Mouse (Mus musculus): Measurements from ENCODE around the gene Ptprcap. TPM values are rescaled to one million over a fixed set of nuclear protein-coding genes. Genes with fewer than 3 reads are reported as not detected.
"Not testable (repeated sequence)": the region's sequence is repeated elsewhere in the genome, so short reads cannot be mapped to it uniquely, and the experiment has no call there.

The Ptprcap gene
- polyA plus RNA-seq, 1 experiment from 2014 or later, result 1.4 TPM

DNA sequence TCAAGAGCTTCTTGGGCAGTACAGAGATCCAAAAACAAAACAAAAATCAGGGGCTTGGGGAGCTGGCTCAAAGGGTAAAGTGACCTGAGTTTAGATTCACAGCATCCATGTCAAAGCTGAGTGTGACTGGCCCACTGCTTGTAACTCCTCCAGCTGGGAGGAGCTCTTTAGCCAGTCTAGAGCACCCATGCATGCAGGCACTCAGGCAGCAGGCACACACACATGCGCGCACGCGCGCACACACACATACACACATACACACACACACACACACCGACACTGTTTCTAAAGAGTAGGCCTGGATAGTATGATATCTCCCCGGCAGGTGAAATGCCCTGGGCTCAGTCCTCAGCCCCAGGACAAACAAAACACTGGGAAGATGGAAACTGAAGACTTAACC, 36.4 kb upstream of the Ptprcap start:
- Histone ChIP-seq H3K27me3 (no peaks in the 10 kb centered on the region), H3K4me3 (replicated peaks) (no peak overlapping the region), H3K4me1 (replicated peaks) (peaks cover 28% of the 10 kb centered on the region), H3K36me3 (peaks cover 69% of the 10 kb centered on the region), H3K9me3 (no peaks in the 10 kb centered on the region), H3K4me2 (no peak overlapping the region), H3K27ac (no peak overlapping the region), H3K9ac (replicated peaks) (no peak overlapping the region)
- 99% methylated on average over 7 of the region's 7 CpGs for WGBS
- ATAC-seq (ENCODE audit: insufficient number of reproducible peaks, insufficient read depth, low FRiP score, low TSS enrichment, low read depth), result no peak

DNA sequence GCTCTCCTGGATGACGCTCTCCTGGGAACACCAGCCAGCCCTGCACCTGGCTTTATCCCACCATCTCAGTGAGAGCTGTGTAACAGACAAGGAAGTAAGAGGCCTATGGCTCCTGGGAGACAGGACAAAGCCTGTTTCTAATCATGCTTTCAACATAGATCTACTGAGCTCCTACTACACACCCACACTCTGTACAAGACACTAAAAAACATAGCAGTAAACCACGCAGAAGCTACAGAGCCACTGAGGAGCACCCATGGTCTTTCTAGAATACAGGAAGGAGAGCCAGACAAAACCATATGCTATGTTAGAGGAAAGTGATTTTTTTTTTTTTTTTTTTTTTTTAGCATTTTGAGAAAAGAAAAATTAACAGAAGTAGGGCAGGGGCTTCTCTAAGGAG, 35.1 kb upstream of the Ptprcap start:
- Histone ChIP-seq H3K27ac (no peak overlapping the region), H3K9me3 (no peaks in the 10 kb centered on the region), H3K4me2 (no peak overlapping the region), H3K9ac (replicated peaks) (no peak overlapping the region), H3K4me3 (replicated peaks) (no peak overlapping the region), H3K27me3 (no peaks in the 10 kb centered on the region), H3K4me1 (replicated peaks) (peaks cover 23% of the 10 kb centered on the region), H3K36me3 (peaks cover 55% of the 10 kb centered on the region)
- no peak for ATAC-seq (ENCODE audit: insufficient number of reproducible peaks, insufficient read depth, low FRiP score, low TSS enrichment, low read depth)
- 93% methylated on average over 2 of the region's 2 CpGs for WGBS

DNA sequence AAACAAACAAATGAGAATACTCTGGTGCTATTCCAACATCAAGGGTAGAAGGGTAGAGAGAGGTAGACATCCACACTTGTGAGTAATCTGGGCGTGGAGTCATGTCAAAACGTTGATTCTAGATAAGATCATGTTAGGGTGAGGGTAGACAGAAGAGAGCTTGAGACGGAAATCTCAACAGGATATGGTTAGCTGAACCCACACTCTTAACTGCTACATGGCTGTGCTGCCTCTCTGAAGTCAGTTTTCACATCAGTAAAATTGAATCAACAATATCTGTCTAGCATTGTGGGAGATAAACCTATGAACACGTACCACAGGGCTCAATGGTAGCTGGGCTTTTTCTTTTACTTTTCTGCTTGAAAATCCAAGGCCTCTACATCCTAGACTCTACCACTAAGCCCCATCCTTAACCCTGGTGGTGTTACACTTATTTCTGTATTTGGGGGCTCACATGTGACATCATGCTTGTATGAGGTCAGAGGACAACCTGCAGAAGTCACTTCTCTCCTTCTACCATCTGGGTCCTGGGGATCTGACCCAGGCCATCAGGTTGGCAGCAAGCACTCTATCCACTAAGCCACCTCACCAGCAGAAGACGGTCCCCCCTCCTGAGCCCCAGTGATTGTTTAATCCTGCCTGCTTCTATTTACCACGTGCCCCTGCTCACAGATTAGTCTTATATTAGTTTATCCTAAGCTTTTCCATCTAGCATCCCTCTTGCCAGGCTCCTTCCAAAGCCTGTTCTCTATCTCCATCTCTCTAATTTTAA, 33.5 kb upstream of the Ptprcap start:
- Histone ChIP-seq H3K4me1 (replicated peaks) (peaks cover 16% of the 10 kb centered on the region), H3K36me3 (peaks cover 40% of the 10 kb centered on the region), H3K27me3 (no peaks in the 10 kb centered on the region), H3K4me3 (replicated peaks) (peak overlapping the region; percentile 47; the same call in 1 of the 2 replicates), H3K27ac (no peak overlapping the region), H3K4me2 (no peak overlapping the region), H3K9me3 (no peaks in the 10 kb centered on the region), H3K9ac (replicated peaks) (no peak overlapping the region)
- 90% methylated on average over 6 of the region's 6 CpGs for WGBS
- no peak for ATAC-seq (ENCODE audit: insufficient number of reproducible peaks, insufficient read depth, low FRiP score, low TSS enrichment, low read depth)

DNA sequence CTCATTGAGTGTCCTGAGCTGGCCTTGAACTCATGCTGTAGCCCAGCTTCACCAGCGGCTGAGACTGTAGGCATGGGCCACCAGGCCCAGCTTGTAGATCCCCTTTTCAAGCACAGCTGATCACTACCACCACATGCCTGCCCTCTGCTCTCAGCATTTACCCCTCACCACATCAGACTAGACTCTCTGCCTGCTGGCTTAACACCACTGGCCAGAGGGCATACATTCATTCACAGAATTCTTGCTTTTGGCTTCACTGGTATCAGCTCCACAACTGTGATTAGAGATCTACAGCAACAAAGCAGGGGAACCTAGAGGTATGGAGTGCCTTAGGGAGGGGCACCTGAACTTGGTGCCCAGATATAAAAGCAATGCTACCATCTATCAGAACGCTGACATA, 32.9 kb upstream of the Ptprcap start:
- Histone ChIP-seq H3K4me2 (peak overlapping the region; percentile 54), H3K27ac (no peak overlapping the region), H3K4me3 (replicated peaks) (peak overlapping the region; percentile 47), H3K27me3 (no peaks in the 10 kb centered on the region), H3K9me3 (no peaks in the 10 kb centered on the region), H3K4me1 (replicated peaks) (peaks cover 20% of the 10 kb centered on the region), H3K9ac (replicated peaks) (peak overlapping the region; percentile 62; the same call in 1 of the 2 replicates), H3K36me3 (peaks cover 34% of the 10 kb centered on the region)
- no peak for ATAC-seq (ENCODE audit: insufficient number of reproducible peaks, insufficient read depth, low FRiP score, low TSS enrichment, low read depth)
- 98% methylated on average over 2 of the region's 2 CpGs for WGBS

DNA sequence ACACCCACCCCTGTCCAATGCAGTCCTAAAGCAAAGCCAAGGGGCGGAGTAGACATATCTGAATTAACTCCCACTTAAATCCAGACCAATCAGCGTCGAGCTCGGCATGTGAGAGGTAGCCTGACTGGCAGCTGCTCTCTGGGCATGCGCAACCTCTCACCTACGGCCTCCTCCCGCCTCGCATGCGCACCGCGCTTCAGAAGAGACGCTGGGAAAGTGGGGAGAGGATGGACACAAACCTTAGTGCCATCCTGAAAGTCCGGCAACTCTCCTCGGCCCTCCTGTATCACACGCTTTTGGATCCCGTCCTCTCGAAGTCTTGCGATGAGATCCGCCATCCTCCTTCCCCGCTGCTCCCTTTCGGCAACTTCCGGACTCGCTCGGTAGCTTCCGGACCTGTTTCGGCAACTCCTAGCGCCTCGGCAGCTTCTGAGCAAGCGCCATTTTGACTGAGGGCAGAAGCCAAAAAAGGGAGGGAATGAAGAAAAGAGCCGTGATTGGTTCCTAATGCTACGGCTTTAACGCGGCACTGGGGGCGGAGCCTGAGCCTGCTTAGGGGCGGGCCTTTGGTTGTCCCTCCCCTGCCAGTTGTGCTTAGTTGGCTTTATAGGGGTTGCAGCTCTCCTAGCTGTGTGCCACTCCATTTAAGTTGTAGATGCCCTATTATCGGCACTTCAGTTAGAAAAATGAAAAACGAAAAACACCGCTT, 32.2 kb upstream of the Ptprcap start:
- Histone ChIP-seq H3K4me1 (replicated peaks) (peaks cover 20% of the 10 kb centered on the region), H3K9ac (replicated peaks) (peak overlapping the region; percentile 62; the same call in 1 of the 2 replicates), H3K9me3 (no peaks in the 10 kb centered on the region), H3K27me3 (no peaks in the 10 kb centered on the region), H3K4me2 (peak overlapping the region; percentile 54), H3K36me3 (peaks cover 26% of the 10 kb centered on the region), H3K4me3 (replicated peaks) (peak overlapping the region; percentile 47), H3K27ac (peak overlapping the region; percentile 82)
- 3% methylated on average over 38 of the region's 38 CpGs for WGBS
- ATAC-seq (ENCODE audit: insufficient number of reproducible peaks, insufficient read depth, low FRiP score, low TSS enrichment, low read depth), result peak; percentile 63

DNA sequence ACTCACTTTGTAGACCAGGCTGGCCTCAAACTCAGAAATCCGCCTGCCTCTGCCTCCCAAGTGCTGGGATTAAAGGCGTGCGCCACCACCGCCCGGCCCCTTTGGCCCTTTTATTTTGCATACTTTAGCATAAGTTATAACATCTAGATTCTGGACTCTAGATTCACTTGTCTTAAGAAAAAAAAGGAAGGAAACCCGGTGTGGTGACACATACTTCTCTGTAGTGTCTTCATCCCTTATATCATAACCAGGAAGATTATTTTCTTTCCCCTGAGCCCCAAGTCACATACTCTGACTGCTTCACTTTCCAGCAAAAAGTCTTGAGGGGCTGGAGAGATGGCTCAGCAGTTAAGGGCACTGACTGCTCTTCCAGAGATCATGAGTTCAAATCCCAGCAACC, 31.5 kb upstream of the Ptprcap start:
- not testable (repeated sequence) for H3K9ac ChIP-seq (replicated peaks); H3K4me3 ChIP-seq (replicated peaks); ATAC-seq (ENCODE audit: insufficient number of reproducible peaks, insufficient read depth, low FRiP score, low TSS enrichment, low read depth); H3K27ac ChIP-seq; H3K9me3 ChIP-seq; H3K27me3 ChIP-seq
- Histone ChIP-seq H3K4me1 (replicated peaks) (peaks cover 26% of the 10 kb centered on the region), H3K36me3 (peaks cover 20% of the 10 kb centered on the region), H3K4me2 (peak overlapping the region; percentile 0; the same call in 1 of the 2 replicates)
- WGBS, result 56% methylated on average over 6 of the region's 6 CpGs

DNA sequence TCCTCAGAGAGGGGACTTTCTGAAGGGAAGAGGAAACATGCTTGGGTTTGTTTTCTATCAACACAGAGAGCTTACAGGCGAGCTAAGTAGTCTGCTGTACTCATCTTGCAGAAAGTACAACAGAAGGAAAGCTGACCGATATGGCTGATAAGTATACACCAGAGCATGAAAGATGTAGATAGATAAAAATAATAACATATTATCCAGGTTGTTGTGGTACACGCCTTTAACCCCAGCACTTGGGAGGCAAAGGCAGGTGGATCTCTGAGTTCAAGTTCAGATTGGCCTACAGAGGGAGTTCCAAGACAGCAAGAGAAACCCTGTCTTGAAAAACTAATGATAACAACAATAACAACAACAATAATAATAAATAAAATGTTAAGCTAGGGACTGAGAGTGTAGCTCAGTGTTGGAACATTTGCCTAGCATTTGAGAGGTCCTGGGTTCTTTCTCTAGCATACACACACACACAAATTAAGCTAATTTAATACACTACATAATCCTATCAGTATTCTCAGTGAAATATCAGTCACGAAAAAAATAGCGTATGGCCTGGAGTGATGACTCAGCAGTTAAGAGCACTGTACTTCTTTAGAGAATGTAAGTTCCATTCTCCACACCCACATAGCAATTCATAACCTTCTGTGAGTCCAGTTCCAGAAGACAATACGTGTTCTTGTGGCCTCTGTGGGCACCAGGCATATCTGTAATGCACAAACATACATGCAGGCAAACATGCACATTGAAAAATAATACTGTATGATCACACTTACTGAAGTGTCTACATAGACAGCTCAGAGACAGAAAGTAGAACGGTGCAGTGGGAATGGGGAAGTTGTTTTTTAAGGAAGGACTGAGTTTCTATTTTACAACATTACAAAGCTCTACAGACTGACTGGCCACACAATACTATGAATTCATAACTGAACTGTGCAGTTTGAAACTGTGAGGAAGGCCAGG, 30.7 kb upstream of the Ptprcap start:
- no peaks in the 10 kb centered on the region for H3K27me3 ChIP-seq
- peaks cover 17% of the 10 kb centered on the region for H3K36me3 ChIP-seq
- H3K9ac ChIP-seq (replicated peaks), result no peak overlapping the region
- H3K9me3 ChIP-seq, result no peaks in the 10 kb centered on the region
- no peak for ATAC-seq (ENCODE audit: insufficient number of reproducible peaks, insufficient read depth, low FRiP score, low TSS enrichment, low read depth)
- H3K27ac ChIP-seq, result no peak overlapping the region
- 88% methylated on average over 7 of the region's 7 CpGs for WGBS
- peaks cover 33% of the 10 kb centered on the region for H3K4me1 ChIP-seq (replicated peaks)
- no peak overlapping the region for H3K4me2 ChIP-seq
- H3K4me3 ChIP-seq (replicated peaks), result no peak overlapping the region

DNA sequence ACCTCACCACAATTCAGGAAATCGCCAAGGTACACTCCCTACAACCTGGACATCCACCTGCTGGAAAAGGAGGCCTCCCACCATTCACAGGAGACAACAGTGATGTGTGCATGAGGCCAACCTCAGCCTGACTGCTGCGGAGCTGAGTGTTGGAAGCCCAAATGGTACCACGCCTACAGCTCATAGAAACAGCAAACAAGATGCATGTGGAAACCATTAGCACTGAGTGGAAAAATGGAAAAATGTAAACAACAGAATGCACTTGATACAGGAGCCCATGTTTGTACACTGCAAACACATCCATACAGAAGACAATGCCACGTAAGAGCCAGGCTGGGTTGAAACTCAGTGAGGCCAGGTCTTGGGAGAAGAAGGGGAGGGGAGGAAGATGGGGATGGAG, 29.0 kb upstream of the Ptprcap start:
- Histone ChIP-seq H3K36me3 (peaks cover 22% of the 10 kb centered on the region), H3K9ac (replicated peaks) (no peak overlapping the region), H3K4me2 (no peak overlapping the region), H3K9me3 (no peaks in the 10 kb centered on the region), H3K27me3 (no peaks in the 10 kb centered on the region), H3K4me3 (replicated peaks) (no peak overlapping the region), H3K27ac (no peak overlapping the region), H3K4me1 (replicated peaks) (peaks cover 33% of the 10 kb centered on the region)
- WGBS, result 71% methylated on average over 4 of the region's 4 CpGs
- ATAC-seq (ENCODE audit: insufficient number of reproducible peaks, insufficient read depth, low FRiP score, low TSS enrichment, low read depth), result no peak

DNA sequence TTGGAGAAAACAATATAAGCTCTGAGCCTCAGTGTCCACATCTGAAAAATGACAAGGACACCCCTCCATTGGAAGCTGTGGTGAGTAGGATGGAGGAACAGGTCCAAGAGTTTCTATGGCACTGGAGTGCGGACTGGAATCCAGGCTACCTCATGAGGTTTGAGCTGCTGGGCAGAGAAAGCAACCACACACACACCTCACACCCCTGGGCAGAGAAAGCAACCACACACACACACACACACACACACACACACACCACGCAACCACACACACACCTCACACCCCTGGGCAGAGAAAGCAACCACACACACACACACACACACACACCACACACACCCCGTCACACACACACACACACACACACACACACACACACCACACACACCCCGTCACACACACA, 28.1 kb upstream of the Ptprcap start:
- WGBS, result 4% methylated on average over 2 of the region's 4 CpGs
- Histone ChIP-seq H3K4me3 (replicated peaks) (peak overlapping the region; percentile 75), H3K9ac (replicated peaks) (peak overlapping the region; percentile 83), H3K4me2 (peak overlapping the region; percentile 78), H3K36me3 (peaks cover 30% of the 10 kb centered on the region), H3K27ac (peak overlapping the region; percentile 64; the same call in 1 of the 2 replicates), H3K4me1 (replicated peaks) (peaks cover 32% of the 10 kb centered on the region)
- not testable (repeated sequence) for H3K27me3 ChIP-seq; H3K9me3 ChIP-seq; ATAC-seq (ENCODE audit: insufficient number of reproducible peaks, insufficient read depth, low FRiP score, low TSS enrichment, low read depth)

DNA sequence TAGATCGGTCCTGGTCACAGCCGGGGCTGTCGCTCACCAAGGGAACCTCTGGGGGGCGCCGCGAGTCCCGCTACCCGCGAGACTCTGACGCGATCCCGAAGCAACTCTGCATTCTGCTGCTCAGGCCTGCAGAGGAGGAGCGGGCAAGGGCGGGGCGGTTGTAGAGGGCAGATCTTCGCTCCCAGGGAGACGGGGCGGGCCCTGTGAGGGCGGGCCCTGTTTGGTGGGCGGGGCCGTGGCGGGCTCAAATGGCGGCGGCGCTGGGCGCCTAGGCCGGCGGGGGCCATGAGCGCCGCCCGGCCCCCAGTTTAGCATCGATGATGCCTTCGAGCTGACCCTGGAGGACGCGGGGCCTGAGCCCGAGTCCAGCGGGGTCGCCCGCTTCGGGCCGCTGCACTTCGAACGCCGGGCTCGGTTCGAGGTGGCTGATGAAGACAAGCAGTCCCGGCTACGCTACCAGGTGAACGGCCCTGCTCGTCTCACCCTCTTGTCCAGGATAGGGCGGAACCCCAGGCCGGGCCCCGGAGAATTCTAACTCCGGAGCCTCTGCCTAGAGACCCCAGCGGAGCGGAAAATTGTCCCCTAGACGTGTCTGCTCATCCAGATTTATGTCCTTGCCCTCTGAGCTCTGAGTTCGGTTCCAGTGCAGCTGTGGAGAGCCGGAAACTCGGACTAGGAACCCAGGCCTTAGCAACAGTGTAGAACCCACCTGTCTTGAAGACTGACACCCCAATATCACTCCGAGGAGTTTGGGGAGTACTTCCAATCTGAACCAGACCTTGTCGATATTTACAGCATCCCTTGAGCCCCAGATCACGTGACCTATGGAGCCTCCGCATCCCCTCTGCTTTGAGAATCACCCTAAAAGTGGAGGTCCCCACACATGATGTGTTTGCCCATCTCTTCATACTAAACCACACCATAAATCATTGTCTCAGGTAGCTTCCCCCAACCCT, 27.4 kb upstream of the Ptprcap start, which contains the start of gene Aip:
Aip (minus strand) TSS at position 118 of the 956 bp plus-strand sequence.
- H3K9ac ChIP-seq (replicated peaks), result peak within 1 kb of the TSS; percentile 83
- WGBS, result under 1% methylated on average over 64 of the region's 64 CpGs
- H3K4me2 ChIP-seq, result peak within 1 kb of the TSS; percentile 78
- peak within 1 kb of the TSS; percentile 67 for H3K27ac ChIP-seq
- H3K36me3 ChIP-seq, result peaks cover 38% of the 10 kb centered on the region
- ATAC-seq (ENCODE audit: insufficient number of reproducible peaks, insufficient read depth, low FRiP score, low TSS enrichment, low read depth), result peak; percentile 96
- H3K4me3 ChIP-seq (replicated peaks), result peak within 1 kb of the TSS; percentile 75
- peaks cover 24% of the 10 kb centered on the region for H3K4me1 ChIP-seq (replicated peaks)
- H3K9me3 ChIP-seq, result no peaks in the 10 kb centered on the region
- H3K27me3 ChIP-seq, result no peaks in the 10 kb centered on the region
